Mouse (Mus musculus) cerebellum, postnatal 10 days (tissue): ENCODE measurements at regions not wholly inside any gene's neighbourhood (a gene's known extent, or its start where the extent isn't known, plus 50 kb on each side); places are given as distances from the start of the nearest gene placed in this dataset.

Experiments used
- DNase-seq, 2 experiments: peaks; one replicate each; pipeline ENCODE4 v3.0.0; 2021; ENCODE audit warnings: mixed read lengths in 2 of 2

DNA sequence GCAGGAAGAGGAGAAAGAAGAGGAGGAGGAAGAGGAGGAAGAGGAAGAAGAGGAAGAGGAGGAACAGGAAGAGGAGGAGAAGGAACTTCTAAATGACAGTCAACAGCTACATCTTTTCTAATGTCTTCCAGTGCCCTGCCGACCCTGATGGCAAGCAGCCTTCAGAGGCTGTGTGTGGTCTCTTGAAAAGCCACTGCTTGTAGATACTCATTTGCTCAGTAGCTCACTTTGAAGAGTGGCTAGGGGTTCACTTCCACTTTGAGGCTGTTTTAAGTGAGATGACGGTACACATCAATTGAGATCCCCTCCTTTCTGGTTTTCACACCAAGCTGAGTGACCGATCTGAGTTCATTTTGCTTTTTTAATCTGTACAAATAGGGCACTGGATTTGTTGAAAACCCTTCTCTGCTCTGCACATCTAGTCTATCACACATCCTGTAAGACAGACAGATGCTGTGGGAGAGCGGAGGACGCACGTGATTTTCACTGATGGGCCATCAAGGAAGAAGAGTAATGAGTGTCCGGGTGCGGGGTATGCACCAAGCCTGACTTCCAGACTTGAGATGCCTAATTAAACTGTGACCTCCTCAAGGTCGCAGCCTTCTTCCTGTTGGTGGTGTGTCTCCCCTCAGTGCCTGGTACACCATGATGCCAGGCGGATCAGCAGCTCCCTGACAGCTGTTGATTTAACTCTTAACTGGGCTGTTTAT lies 239.0 kb downstream of the Mtx2 start:
- DNase-seq: no peak

DNA sequence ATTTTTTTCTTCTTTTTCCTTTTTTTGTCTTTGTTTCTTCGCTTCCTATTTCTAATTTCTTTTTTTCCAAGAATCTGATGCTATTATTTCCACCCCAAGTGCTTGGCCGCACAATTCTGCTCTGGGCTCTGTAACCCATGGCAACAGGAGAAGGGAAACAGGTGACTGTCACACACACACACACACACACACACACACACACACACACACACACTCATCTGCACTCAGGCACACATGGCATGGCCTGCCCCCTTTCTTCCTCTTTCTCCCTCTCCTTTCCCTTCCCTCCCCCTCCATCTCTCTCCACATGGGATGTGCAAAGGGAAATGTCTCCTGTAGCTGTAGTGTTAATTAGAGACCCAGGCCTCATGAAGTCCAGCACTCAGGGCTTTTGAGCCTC lies 239.7 kb downstream of the Mtx2 start:
- DNase-seq: peak; percentile 51 to 58

GRCm38 (mm10) chr2:75069321-75069720 lies 243.7 kb downstream of the Mtx2 start:
- DNase-seq: no peak

DNA sequence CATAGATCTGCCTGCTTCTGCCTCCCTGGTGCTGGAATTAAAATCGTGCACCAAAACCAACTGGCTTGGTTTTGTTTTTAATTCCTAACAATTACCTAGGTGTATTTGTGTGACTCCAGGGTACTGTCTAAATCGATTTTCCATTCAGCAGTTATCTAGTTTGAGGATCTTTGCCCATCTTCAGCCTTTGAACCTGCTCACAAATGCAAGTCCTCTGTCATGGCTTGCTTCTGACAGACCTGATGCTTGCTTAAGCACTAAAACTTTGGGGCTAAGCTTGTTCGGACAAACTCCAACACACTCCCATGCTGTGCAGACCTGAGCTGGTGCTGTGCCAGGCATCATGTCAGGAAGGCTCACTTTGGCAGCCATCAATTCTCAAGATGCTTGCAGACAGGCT lies 246.4 kb downstream of the Mtx2 start:
- DNase-seq: no peak

DNA sequence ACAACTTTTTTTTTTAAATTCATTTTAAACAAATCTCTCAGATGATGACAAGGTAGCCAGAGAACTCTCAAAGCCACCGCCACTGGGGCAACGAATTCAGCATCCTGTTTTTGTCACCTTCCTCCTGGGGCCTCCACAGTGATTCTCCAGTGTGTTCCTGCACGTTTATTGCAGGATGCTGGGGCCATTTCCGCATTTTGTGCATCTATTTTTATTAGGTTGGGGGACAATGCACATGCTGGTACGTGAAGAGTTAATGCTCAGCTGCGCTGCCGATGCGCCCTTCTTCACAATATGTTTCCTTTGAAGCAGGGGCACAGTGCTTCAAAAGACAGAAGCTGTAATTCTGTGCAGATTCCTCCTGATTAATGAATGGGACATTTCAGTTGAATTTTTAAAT lies 246.9 kb downstream of the Mtx2 start:
- no peak for DNase-seq

GRCm38 (mm10) chr2:75073178-75073577 lies 247.6 kb downstream of the Mtx2 start:
- DNase-seq: no peak

- peak in 1 of 2 experiments; percentile 8 for DNase-seq
Measured at GRCm38 (mm10) chr2:75087164-75087563, 261.6 kb downstream of the Mtx2 start.

DNA sequence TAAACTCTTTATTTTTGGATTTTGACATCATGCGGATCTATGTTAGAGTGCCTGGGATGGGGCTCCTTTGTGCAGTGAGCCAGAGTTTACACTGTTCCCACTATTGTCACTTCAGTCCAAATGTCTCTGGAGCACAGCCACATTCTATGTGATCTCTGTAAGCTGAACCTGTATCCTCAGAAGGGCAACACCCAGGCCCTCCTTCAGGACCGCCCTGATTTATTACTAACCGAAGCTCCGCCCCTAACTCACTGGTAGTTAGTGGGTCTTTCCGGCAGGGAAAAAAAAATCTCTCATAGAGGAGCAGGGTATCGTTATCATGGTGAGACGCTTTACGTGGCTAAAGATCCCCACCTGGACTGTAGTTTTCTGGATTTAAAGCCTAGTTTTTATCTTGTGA lies 263.6 kb downstream of the Mtx2 start:
- DNase-seq: no peak

- no peak for DNase-seq
Measured at GRCm38 (mm10) chr2:75089616-75090015, 264.0 kb downstream of the Mtx2 start.

GRCm38 (mm10) chr2:75090439-75090838 lies 264.8 kb downstream of the Mtx2 start:
- DNase-seq: no peak

DNA sequence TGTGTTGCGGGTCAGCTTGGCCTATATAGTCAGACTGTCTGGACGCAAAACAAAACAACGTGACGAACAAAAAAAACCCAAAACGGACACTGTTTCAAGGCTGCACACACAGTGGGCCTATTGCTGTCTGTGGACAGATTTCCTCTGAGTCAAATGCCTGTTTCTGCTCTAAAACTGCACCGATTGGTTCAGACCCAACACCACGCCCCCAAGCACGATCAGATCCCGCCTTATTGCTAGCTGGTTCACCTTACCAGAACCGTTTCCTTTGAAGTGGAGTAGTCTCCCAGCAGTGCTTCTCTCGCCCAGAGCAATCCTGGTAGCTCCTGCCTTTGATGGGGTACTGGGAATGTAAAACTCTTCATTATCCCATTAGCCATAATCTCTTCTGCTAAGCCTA lies 275.9 kb downstream of the Mtx2 start:
- DNase-seq: peak; percentile 13 to 26

DNA sequence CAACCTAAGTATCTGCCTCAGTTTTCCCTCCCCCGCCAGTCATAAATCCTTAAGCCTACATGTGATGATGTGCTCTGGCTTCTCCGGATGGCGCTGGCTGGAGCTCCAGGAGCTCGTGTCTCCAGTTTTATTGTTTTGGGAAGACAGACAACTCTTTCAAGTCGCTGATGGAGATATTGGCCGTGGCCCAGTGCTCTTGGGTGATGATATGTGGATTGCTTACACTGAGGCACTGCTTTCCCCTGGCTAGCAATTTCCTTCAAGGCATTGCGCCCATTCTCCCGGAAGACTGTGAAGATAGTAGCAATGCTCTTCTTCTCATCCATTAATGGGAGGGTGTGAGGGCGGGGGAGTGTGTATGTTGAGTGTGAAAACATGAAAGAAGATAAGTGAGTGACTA lies 287.1 kb downstream of the Mtx2 start:
- no peak for DNase-seq

DNA sequence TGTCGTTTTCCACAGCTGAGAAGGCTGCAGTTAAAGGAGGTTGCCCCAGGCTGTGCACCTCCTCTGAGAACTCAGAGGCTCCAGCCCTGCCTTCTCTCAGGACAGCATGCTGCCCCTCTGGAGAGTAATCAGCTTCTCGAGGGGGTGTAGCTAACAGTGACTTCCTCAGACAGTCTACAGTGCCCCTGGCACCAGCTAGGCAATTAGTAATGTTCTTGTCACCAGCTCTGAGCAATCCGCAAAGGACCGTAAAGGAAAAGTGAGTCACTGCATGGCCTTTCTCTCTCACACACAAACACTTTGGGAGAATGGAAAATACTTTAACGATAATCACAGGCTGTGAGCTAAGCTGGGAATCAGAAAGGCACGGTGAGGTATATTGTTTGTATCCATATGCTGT lies 288.8 kb downstream of the Mtx2 start:
- DNase-seq: no peak

GRCm38 (mm10) chr2:75118348-75118926 lies 292.8 kb downstream of the Mtx2 start:
- no peak for DNase-seq

GRCm38 (mm10) chr2:75119599-75119998 lies 294.0 kb downstream of the Mtx2 start:
- no peak for DNase-seq

DNA sequence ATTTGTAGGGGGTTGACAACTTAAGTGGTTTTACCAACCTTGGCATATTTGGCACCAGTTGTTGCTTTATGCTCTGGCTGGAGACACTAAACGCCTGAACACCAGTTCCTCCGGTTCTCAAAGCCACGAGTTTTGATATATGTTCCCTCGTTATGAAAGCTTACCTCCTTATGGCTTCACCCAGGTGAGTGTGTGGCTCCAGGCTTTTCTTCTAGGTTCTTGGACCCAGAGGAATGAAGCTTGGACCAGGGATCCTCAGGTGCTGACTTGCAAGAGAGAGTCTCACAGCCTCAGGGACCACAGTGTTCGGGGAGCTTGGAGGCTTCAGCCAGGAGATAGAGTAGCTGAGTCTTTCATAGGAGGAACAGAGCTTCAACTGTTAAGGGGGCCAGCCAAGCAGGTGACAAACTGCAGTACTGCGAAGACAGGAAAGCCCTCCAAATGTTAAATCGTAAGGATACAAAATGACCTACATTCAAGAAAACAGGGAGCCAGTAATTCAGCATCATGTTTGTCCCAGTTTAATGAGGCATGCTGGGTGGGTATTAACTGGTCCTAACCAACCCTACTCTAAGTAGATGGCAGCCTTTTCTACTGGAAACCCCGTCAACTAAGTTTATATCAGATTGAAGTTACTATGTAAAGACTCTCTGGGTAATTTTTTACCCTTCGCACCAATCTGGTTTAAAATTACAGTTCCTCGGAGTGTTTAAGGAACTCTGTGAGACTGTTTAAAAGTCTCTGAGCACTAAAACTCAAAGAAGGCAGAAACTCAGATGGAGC lies 307.9 kb downstream of the Mtx2 start:
- no peak for DNase-seq

- DNase-seq: no peak
Measured at GRCm38 (mm10) chr2:75136618-75137017, 311.0 kb downstream of the Mtx2 start.

DNA sequence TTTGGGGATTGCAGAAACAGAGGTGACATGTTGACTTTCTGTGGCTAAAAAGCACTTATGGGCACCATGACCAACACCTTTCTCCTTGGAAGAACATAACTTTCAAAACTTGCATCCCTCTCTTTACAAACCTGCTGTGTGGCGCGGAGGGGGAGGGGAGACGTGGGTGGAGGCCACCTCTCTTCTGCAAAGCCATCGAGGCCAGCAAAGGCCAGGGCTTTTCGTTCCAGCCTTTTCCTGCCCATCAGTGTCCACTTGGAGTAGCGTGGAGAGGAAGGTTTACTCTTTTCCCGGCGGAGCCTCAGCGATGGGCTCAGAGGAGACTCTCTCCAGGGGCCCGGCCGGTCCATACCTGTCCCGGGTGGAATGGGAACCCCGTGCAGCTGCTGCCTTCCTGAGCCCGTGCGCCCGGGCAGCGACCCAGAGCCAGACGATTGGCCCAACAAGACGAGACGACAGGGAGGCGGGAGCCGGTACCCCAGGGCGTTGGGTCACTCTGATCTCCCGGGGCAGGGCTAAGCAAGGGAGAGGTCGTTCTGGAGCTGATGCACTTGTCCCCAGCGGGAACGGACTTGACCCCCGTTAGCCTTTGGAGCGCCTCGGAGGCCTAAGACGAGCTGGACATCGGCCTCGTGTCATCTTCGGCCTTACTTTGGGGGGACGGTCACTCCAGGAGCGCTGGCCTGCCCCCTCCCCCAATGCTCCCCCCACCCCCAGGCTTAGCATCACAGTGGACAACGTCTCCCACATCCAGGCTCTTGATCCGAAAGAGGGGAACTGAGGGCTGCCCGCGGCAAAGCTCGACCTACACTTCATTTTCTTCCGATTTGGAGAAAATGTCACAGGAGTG lies 311.8 kb downstream of the Mtx2 start:
- DNase-seq: peak; percentile 37 to 46

DNA sequence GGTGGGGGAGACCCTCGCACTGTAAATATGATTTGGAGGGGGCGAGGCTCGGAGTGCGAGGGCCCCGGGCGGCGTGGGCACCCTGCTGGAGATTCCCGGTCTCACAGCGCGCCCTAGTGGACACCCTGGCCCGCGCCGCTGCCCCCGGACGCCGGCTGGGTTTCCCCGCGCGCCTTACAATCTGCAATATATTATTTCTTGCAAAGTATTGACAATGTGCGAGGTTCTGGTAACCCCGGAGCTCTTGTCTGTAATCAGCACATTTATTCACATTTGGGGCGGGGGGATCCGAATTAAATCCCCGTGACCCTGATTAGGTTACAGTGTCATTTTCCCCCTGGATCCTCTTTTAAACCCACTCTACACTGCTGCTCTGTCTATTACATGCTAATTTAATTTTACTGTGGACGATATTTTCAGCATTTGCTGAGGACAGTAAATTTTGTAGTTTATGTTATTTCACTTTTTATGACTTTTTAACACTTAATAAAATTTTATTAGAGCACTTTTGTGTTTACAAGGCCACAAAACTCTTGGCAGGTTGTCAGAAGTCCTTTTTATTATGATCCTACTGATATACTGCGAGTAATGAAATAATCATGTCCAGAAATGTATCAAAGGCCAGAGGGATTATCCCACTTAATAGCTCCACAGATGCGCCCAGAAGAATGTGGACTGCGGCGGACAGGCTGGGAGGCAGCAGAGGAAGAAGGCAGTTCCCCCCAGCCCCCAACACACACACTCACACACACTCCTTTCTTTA lies 312.6 kb downstream of the Mtx2 start:
- peak; percentile 85 to 87 for DNase-seq

DNA sequence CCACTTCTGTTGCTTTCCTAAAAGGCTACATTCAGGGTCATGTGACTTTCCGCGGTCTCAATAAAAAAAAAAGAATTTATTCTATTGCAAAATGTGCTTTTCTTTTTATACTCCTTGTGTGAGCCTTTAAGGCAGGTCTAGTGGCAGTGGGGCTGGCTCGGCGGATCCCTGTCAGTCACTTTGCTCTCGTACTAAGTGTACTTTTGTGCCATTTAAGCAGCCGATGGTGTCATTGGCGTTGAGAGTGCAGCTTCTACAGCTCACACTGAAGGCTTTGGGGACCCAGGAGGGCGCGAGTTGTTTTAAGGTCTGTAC lies 313.1 kb downstream of the Mtx2 start:
- no peak for DNase-seq

GRCm38 (mm10) chr2:75139544-75139943 lies 313.9 kb downstream of the Mtx2 start:
- DNase-seq: no peak

DNA sequence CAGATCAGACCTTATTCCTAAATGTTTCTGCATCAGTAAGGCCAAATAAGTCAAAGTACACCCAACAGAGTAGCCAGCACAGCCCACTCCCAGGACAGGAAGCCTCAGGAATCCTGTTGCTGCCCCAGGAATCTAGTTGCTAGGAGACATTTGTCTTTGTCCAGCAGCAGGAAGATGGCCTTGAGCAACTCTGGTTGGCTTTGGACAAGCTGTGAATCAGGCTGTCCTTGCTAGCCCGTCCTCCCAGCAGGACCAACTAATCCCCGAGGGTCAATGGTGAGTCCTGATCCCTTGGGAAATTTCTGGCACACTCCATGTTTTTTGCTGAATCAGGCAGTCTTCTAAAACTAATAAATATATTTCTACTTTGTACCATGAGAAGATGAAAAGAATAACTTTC lies 317.1 kb downstream of the Mtx2 start:
- DNase-seq: no peak

GRCm38 (mm10) chr2:75144861-75145260 lies 319.3 kb downstream of the Mtx2 start:
- no peak for DNase-seq
